Mouse (Mus musculus): ENCODE data around the gene Pnkp. TPM values are rescaled to one million over a fixed set of nuclear protein-coding genes. Genes with fewer than 3 reads are reported as not detected.
A peak's percentile ranks its signal among the peaks of the same experiment; 100 is the strongest.

Pnkp gene
- polyA plus RNA-seq, 1 experiment = 23.4 TPM

- DNase-seq (ENCODE audit: low spot score) = no peak
These were observed 3.9 kb upstream of the Pnkp start for GRCm38 (mm10) chr7:44853065-44853464.

DNA sequence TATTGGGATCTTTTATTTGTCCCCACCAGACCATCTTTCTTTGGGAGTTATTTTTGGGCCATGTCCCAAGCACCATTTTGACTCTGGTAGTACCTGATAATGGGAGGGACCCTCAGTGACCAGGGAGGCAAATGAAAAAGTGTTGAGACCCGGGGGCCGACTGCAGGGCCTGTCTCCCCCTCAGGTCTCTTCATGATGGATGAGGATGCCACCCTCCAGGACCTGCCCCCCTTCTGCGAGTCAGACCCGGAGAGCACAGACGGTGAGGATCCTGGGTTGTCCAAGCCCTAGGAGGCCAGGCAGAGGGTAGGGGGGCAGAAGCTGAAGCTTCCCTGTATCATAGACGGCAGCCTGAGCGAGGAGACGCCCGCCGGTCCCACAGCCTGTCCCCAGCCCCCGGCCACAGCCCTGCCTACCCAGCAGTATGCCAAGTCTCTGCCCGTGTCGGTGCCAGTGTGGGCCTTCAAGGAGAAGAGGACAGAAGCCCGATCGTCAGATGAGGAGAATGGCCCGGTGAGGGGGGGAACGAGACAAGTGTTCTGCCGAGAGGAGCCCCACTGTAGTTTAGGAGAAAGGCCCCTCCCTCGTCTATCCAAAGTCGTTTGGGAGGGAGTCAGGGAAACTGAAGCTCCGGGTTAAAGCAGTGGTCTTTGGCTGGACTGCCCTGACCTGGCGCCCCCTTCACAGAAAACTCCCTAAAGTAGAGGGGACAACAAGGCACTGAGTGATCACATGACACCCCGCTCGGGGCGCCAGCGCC, 3.2 kb upstream of the Pnkp start:
- DNase-seq (ENCODE audit: low spot score) = no peak

GRCm38 (mm10) chr7:44854356-44855031, 2.4 kb upstream of the Pnkp start:
- DNase-seq (ENCODE audit: low spot score) = peak; percentile 82

DNA sequence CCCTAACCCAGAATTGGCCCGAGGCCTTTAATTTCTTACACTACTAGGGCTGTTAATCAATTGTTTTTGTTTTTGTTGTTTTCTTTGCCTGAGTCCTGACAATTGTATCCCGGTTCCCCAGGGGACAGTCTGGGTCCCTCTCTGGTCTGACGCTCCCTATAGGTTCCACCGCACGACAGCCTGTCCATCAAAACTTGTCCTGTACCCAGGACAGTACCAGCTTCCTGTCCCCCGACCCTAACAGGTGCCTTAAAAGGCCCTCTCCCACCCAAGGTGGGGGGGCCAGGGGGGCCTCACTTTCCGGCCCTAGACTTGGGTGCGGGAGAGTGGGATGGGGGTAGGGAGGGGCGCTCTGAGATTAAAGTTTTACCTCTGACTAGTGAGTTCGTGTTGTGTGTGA, 1.9 kb upstream of the Pnkp start:
- no peak for DNase-seq (ENCODE audit: low spot score)

DNA sequence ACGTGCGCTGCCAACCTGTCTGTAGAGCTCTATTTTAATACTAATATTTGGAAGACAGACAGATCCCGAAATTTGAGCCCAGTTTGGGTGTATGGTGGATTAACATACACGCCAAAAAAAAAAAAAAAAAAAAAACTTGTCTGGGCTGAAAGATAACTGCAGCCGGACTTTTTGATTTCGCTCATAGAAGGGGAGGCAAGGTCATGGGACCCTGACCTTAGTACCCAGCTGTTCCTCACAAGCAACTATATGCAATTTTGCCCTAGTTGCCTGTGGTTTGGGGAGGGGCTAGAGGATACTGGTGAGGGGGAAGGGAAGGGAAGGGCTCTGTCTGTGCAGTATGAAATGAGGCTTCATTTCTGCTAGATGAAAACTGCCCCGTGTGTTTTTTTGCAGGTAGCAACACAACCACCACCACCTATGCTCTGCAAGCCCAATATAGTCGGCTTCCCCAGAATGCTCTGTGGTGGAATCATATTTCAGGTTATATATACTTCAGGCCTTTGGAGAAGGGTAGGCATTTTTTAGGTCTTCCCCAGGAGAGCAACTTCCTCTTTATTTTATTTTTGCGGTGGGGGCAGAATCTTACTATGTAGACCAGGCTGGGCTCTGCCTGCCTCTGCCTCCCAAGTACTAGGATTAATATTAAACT, 548 bp upstream of the Pnkp start:
- no peak for DNase-seq (ENCODE audit: low spot score)

GRCm38 (mm10) chr7:44857905-44858304, 966 bp downstream of the Pnkp start:
- DNase-seq (ENCODE audit: low spot score) = no peak

DNA sequence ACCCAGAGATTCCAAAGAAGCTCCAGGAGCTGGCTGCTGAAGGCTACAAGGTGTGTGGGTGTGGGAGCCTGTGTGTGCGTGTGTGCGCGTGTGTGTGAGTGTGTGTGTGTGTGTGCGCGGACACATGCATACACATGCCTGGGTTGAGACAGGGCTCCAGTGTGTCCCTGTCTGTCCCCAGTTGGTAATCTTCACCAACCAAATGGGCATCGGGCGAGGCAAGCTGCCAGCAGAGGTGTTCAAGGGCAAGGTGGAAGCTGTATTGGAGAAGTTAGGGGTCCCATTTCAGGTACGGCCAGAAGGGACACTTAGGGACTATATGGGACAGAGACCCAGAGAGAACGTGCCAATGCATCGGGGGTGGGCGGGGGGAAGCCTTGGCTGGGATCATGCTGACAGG, 3.0 kb downstream of the Pnkp start:
- DNase-seq (ENCODE audit: low spot score) = no peak

DNA sequence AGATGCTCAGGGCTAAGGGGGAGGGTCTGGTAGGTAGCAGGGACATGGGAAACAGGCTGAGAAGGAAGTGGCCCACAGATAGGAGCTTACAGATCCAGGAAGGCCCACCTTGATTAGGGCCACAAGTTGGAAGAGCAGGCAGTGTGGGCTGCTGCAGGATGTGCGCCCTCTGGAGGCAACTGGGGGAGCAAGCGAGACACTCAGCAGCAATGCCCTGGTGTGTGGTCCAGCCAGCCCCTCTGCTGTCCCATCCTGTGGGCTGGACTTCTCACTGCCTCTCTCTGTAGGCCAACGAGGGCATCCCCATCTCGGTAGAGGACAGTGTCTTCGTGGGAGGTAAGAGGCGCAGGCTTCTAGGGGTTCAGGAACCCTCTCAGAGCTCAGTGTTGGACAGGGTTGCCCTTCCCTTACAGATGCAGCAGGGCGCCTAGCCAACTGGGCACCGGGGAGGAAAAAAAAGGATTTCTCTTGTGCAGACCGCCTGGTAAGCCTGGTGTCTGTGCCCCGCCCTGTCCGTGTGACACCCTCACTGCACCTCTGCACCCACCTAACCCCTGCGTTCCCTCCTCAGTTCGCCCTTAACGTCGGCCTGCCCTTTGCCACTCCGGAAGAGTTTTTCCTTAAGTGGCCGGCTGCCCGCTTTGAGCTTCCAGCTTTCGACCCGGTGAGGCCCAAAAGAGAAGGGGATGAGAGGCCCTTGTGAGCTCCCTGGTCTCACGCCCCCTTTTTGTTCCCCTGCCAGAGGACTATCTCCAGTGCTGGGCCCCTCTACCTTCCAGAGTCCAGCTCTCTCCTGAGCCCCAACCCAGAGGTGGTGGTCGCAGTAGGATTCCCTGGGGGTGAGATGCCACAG, 3.9 kb downstream of the Pnkp start:
- no peak for DNase-seq (ENCODE audit: low spot score)

GRCm38 (mm10) chr7:44861429-44861816, 4.5 kb downstream of the Pnkp start:
- no peak for DNase-seq (ENCODE audit: low spot score)

GRCm38 (mm10) chr7:44862434-44862833, 5.5 kb downstream of the Pnkp start:
- no peak for DNase-seq (ENCODE audit: low spot score)

DNA sequence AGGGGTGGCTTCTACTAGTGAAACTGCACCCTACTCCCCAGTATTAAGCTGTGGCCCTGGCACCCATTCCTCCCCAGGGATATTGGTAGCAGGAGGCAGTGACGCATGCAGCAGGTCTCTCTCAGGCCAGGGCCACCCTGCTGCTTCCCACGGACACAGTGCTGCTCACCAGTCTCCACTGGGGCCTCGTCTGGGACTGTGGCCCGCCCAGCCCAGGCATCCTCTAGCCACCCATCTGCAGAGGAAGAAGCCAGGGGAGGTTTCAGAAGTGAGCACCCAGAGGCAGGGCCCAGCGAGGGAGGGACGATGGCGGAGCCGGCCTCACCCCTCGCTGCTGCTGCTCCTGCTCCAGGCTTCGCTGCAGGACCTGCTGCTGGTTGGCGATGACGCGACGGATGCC, 6.3 kb downstream of the Pnkp start:
- no peak for DNase-seq (ENCODE audit: low spot score)

DNA sequence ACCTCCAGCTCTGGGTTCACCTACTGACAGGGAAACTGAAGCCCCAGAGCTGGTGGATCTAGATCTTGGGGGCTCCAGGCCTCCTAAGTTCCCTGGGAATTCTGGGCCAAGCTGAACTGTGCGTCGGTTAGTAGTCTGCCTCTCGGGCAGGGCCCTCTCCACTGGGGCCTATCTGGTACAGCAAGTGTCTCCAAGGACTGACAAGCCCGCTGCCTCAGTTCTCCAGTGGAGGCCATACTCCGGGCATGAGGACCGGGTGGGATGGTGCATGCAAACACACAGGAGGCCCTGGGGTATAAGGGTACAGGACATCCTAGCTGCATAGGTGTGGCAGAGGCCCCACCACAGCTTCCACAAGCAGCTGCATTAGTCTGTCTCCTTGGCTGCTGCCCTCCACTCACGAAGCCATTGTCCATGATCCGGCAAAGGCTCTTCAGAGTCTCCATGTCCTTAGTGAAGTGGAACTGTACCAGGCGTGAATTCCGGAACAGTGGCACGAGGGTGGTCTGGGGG, 7.1 kb downstream of the Pnkp start:
- no peak for DNase-seq (ENCODE audit: low spot score)

- no peak for DNase-seq (ENCODE audit: low spot score)
These were observed 7.9 kb downstream of the Pnkp start for GRCm38 (mm10) chr7:44864595-44865542.

GRCm38 (mm10) chr7:44866276-44867009, 9.5 kb downstream of the Pnkp start:
- no peak for DNase-seq (ENCODE audit: low spot score)

DNA sequence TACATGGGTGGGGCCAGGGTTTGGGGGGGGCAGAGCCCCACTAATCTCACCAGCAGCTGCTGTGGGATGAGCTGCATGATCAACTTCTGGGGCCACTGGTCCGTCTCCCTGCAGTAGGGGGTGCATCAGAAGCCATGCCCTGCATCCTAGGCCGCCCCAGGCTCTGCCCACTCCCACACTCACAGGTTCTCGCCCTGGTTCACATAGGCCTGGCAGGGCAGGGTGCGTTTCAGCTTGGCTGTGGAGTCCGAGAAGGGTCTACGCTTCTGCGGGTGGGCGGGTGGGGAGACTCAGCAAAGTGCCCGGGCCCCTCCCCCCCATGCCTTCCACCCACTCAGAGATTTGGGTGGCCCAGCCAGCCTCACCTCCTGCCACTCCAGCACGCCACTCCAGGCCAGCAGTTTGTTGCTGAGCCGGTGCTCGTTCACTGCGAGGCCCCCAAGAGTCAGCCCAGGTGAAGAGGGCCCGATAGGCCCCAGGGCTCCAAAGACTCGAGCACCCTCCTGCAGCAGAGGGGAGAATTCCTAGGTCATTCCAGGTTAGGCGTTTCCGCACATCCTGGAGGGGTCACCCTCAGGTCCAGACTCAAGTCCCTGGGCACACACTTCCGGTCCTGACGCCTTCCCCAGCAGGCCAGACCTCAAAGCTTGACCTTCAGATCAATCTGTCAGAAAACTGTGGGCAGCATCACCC, 10.2 kb downstream of the Pnkp start:
- no peak for DNase-seq (ENCODE audit: low spot score)

DNA sequence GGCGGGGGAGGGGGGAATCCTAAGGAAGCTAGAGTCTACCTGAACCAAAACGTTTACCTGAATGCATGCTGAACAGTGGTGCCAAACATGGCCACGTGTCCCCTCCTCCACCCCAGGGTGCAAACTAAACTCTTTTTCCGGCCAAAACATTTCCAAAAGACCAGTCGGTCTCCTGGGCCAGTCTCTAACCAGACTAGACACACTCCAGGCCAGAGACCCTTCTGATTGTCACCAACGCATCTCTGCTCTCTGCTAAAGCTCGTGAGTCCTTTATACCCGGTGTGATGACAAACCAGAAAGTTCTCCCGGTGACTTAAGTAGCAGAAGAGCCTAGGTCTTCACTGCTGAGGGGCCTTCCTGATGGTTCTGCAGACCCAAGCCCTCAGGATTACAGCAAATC, 10.9 kb downstream of the Pnkp start:
- no peak for DNase-seq (ENCODE audit: low spot score)

DNA sequence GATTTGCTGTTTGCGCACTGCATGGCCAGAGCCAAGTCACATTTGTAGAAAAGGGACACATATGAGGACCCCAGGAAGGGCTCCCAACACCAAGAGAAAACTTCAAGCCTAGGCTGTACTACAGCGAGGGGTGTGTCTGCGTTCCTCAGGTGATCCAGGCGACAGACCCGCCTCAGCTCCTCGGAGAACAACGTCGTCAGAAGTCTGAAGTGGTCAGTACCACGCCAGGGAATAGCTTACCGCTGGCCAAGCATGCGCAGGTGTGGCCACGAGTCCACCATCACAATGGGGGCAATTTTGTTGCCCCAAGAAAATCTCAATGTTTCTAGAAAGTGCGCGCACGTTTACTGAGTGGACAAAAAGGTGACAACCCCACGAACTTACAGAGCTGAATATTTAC, 11.5 kb downstream of the Pnkp start:
- no peak for DNase-seq (ENCODE audit: low spot score)

GRCm38 (mm10) chr7:44868919-44869696, 12.2 kb downstream of the Pnkp start:
- DNase-seq (ENCODE audit: low spot score) = peak; percentile 77

All from urinary bladder, adult 2 months (tissue).